Mouse (Mus musculus) MEL (cell line): Measurements from ENCODE around the gene Sepsecs. TPM values are rescaled to one million over a fixed set of nuclear protein-coding genes. Genes with fewer than 3 reads are reported as not detected.

Experiments used
- DNase-seq: peaks from one replicate; pipeline ENCODE4 v3.0.0; 2011; ENCODE audit warnings: low read depth, low spot score
- H3K27ac ChIP-seq: 2 replicates; pipeline ENCODE4 v1.5.1; 2012; ENCODE audit warnings: low read depth, mild to moderate bottlenecking, control low read depth, low read length, moderate library complexity; ENCODE audit not compliant: control insufficient read depth
- H3K27me3 ChIP-seq, 2 experiments: fragments of 150-350 bp in 1 of 2; sonication (generic) in 1 of 2; 2 replicates each; pipeline ENCODE4 v1.6.1; 2012; ENCODE audit warnings: low read length in 2 of 2, mild to moderate bottlenecking in 2 of 2, improper control_type of control experiment in 1 of 2, moderate library complexity in 1 of 2; ENCODE audit not compliant: insufficient read depth in 2 of 2, control insufficient read depth in 1 of 2
- H3K36me3 ChIP-seq, 2 experiments: 2 replicates each; pipeline ENCODE4 v1.6.1; 2012 to 2014; ENCODE audit warnings: low read length in 2 of 2, improper control_type of control experiment in 1 of 2, inconsistent platforms in 1 of 2, mild to moderate bottlenecking in 1 of 2; ENCODE audit not compliant: insufficient read depth in 2 of 2, control insufficient read depth in 1 of 2
- H3K4me1 ChIP-seq, 2 experiments: fragments of 150-350 bp in 1 of 2; sonication (generic) in 1 of 2; 2 replicates each; pipeline ENCODE4 v1.6.1; 2012; ENCODE audit warnings: low read length in 2 of 2, improper control_type of control experiment in 1 of 2, mild to moderate bottlenecking in 1 of 2; ENCODE audit not compliant: insufficient read depth in 2 of 2, control insufficient read depth in 1 of 2
- H3K4me3 ChIP-seq, 2 experiments: fragments of 150-350 bp in 1 of 2; sonication (generic) in 1 of 2; 2 replicates each; pipeline ENCODE4 v1.5.1; 2012; ENCODE audit warnings: low read depth in 2 of 2, low read length in 2 of 2, mild to moderate bottlenecking in 2 of 2, moderate library complexity in 2 of 2, control low read depth in 1 of 2, improper control_type of control experiment in 1 of 2; ENCODE audit not compliant: control insufficient read depth in 1 of 2, insufficient read depth in 1 of 2
- H3K79me2 ChIP-seq: 2 replicates; pipeline ENCODE4 v1.6.1; 2012; ENCODE audit warnings: mild to moderate bottlenecking, low read length, moderate library complexity; ENCODE audit not compliant: control insufficient read depth, poor library complexity, insufficient read depth
- H3K9ac ChIP-seq: 2 replicates; pipeline ENCODE4 v1.6.1; 2012; ENCODE audit warnings: low read depth, mild to moderate bottlenecking, control low read depth, low read length, moderate library complexity; ENCODE audit not compliant: control insufficient read depth, poor library complexity, severe bottlenecking
- H3K9me3 ChIP-seq: fragments of 150-350 bp; sonication (generic); replicated peaks from 2 replicates; pipeline ENCODE4 v1.6.1; 2012; ENCODE audit warnings: mild to moderate bottlenecking, low read length, improper control_type of control experiment, moderate library complexity; ENCODE audit not compliant: insufficient read depth
- CHD1 ChIP-seq: IDR thresholded peaks from 2 replicates; pipeline ENCODE4 v1.6.1; 2012; ENCODE audit warnings: low read depth, mild to moderate bottlenecking, inconsistent platforms, low read length, improper control_type of control experiment
- CHD2 ChIP-seq: IDR thresholded peaks from 2 replicates; pipeline ENCODE4 v1.6.1; 2011; ENCODE audit warnings: low read length, improper control_type of control experiment
- CTCF ChIP-seq, 3 experiments: IDR thresholded peaks in 2 of 3; conservative IDR thresholded peaks in 1 of 3; 2 replicates each; pipeline ENCODE4 v1.5.1; 2011 to 2012; ENCODE audit warnings: low read length in 3 of 3, low read depth in 2 of 3, mild to moderate bottlenecking in 2 of 3, improper control_type of control experiment in 1 of 3, inconsistent platforms in 1 of 3, mixed read lengths in 1 of 3, moderate library complexity in 1 of 3; ENCODE audit not compliant: control insufficient read depth in 1 of 3, insufficient read depth in 1 of 3, poor library complexity in 1 of 3, severe bottlenecking in 1 of 3
- ELF1 ChIP-seq: IDR thresholded peaks from 2 replicates; pipeline ENCODE4 v1.6.1; 2014; ENCODE audit warnings: low read depth, mild to moderate bottlenecking, inconsistent platforms, low read length, improper control_type of control experiment, moderate library complexity
- EP300 ChIP-seq, 2 experiments: IDR thresholded peaks; 2 replicates each; pipeline ENCODE4 v1.6.1; 2011; ENCODE audit warnings: improper control_type of control experiment in 2 of 2, low read length in 2 of 2, low read depth in 1 of 2, mild to moderate bottlenecking in 1 of 2
- GATA1 ChIP-seq: IDR thresholded peaks from 2 replicates; pipeline ENCODE4 v1.6.1; 2011; ENCODE audit warnings: low read depth, low read length, improper control_type of control experiment
- HCFC1 ChIP-seq: IDR thresholded peaks from 2 replicates; pipeline ENCODE4 v1.6.1; 2012; ENCODE audit warnings: low read depth, mild to moderate bottlenecking, inconsistent platforms, low read length, improper control_type of control experiment, moderate library complexity
- KAT2A ChIP-seq: conservative IDR thresholded peaks from 2 replicates; pipeline ENCODE4 v1.6.1; 2012; ENCODE audit warnings: low read depth, low read length, improper control_type of control experiment, inconsistent platforms
- MAX ChIP-seq: IDR thresholded peaks from 2 replicates; pipeline ENCODE4 v1.6.1; 2011; ENCODE audit warnings: low read length, improper control_type of control experiment
- MAZ ChIP-seq: IDR thresholded peaks from 2 replicates; pipeline ENCODE4 v1.6.1; 2012; ENCODE audit warnings: low read depth, mild to moderate bottlenecking, inconsistent platforms, low read length, improper control_type of control experiment
- MEF2A ChIP-seq: IDR thresholded peaks from 2 replicates; pipeline ENCODE4 v1.6.1; 2014; ENCODE audit warnings: low read depth, mild to moderate bottlenecking, inconsistent platforms, low read length, improper control_type of control experiment; ENCODE audit not compliant: poor library complexity, insufficient replicate concordance, severe bottlenecking; ENCODE audit errors: extremely low read depth
- MXI1 ChIP-seq: IDR thresholded peaks from 2 replicates; pipeline ENCODE4 v1.6.1; 2011; ENCODE audit warnings: mild to moderate bottlenecking, low read depth, low read length, improper control_type of control experiment
- MYB ChIP-seq: IDR thresholded peaks from 2 replicates; pipeline ENCODE4 v1.6.1; 2011; ENCODE audit warnings: mild to moderate bottlenecking, low read depth, low read length, improper control_type of control experiment
- MYC ChIP-seq: IDR thresholded peaks from 2 replicates; pipeline ENCODE4 v1.6.1; 2011; ENCODE audit warnings: low read depth, mild to moderate bottlenecking, low read length, improper control_type of control experiment, moderate library complexity
- NELFE ChIP-seq: IDR thresholded peaks from 2 replicates; pipeline ENCODE4 v1.6.1; 2011; ENCODE audit warnings: low read depth, low read length, improper control_type of control experiment
- NRF1 ChIP-seq: IDR thresholded peaks from 2 replicates; pipeline ENCODE4 v1.6.1; 2014; ENCODE audit warnings: low read depth, mild to moderate bottlenecking, inconsistent platforms, low read length, improper control_type of control experiment, moderate library complexity; ENCODE audit not compliant: poor library complexity, insufficient read depth, severe bottlenecking
- POLR2A ChIP-seq, 2 experiments: IDR thresholded peaks; 2 replicates each; pipeline ENCODE4 v1.6.1; 2011 to 2012; ENCODE audit warnings: low read length in 2 of 2, mild to moderate bottlenecking in 2 of 2, control low read depth in 1 of 2, improper control_type of control experiment in 1 of 2, low read depth in 1 of 2, moderate library complexity in 1 of 2; ENCODE audit not compliant: control insufficient read depth in 1 of 2, insufficient read depth in 1 of 2, poor library complexity in 1 of 2
- POLR2AphosphoS2 ChIP-seq: IDR thresholded peaks from 2 replicates; pipeline ENCODE4 v1.6.1; 2011; ENCODE audit warnings: low read length, improper control_type of control experiment
- POLR2AphosphoS5 ChIP-seq: IDR thresholded peaks from 2 replicates; pipeline ENCODE4 v1.6.1; 2012; ENCODE audit warnings: low read depth, borderline replicate concordance, mild to moderate bottlenecking, inconsistent platforms, low read length, moderate library complexity, mixed read lengths
- RAD21 ChIP-seq: IDR thresholded peaks from 2 replicates; pipeline ENCODE4 v1.6.1; 2011; ENCODE audit warnings: mild to moderate bottlenecking, low read depth, low read length, improper control_type of control experiment
- RCOR1 ChIP-seq: IDR thresholded peaks from 2 replicates; pipeline ENCODE4 v1.6.1; 2012; ENCODE audit warnings: low read depth, mild to moderate bottlenecking, inconsistent platforms, low read length, improper control_type of control experiment
- SIN3A ChIP-seq: IDR thresholded peaks from 2 replicates; pipeline ENCODE4 v1.6.1; 2012; ENCODE audit warnings: low read length, improper control_type of control experiment, inconsistent platforms
- SMC3 ChIP-seq: IDR thresholded peaks from 2 replicates; pipeline ENCODE4 v1.6.1; 2011; ENCODE audit warnings: low read depth, low read length, improper control_type of control experiment
- TAL1 ChIP-seq: IDR thresholded peaks from 2 replicates; pipeline ENCODE4 v1.6.1; 2012; ENCODE audit warnings: mild to moderate bottlenecking, inconsistent platforms, low read length, moderate library complexity, mixed read lengths
- TBP ChIP-seq: IDR thresholded peaks from 2 replicates; pipeline ENCODE4 v1.8.0; 2011; ENCODE audit warnings: low read depth, low read length, improper control_type of control experiment
- TCF12 ChIP-seq: IDR thresholded peaks from 2 replicates; pipeline ENCODE4 v1.6.1; 2014; ENCODE audit warnings: low read depth, mild to moderate bottlenecking, inconsistent platforms, low read length, improper control_type of control experiment, moderate library complexity
- UBTF ChIP-seq: IDR thresholded peaks from 2 replicates; pipeline ENCODE4 v1.6.1; 2012; ENCODE audit warnings: low read depth, mild to moderate bottlenecking, inconsistent platforms, low read length, improper control_type of control experiment, moderate library complexity, borderline replicate concordance; ENCODE audit not compliant: insufficient read depth
- ZC3H11A ChIP-seq: IDR thresholded peaks from 2 replicates; pipeline ENCODE4 v1.6.1; 2012; ENCODE audit warnings: low read depth, mild to moderate bottlenecking, inconsistent platforms, low read length, improper control_type of control experiment
- ZKSCAN1 ChIP-seq: IDR thresholded peaks from 2 replicates; pipeline ENCODE4 v1.6.1; 2012; ENCODE audit warnings: low read depth, mild to moderate bottlenecking, inconsistent platforms, low read length, improper control_type of control experiment, moderate library complexity
- ZMIZ1 ChIP-seq: IDR thresholded peaks from 2 replicates; pipeline ENCODE4 v1.6.1; 2012; ENCODE audit warnings: low read depth, mild to moderate bottlenecking, inconsistent platforms, low read length, improper control_type of control experiment, moderate library complexity
- ZNF384 ChIP-seq: IDR thresholded peaks from 2 replicates; pipeline ENCODE4 v1.6.1; 2012; ENCODE audit warnings: low read depth, mild to moderate bottlenecking, inconsistent platforms, low read length, improper control_type of control experiment
- polyA plus RNA-seq, 2 experiments: library from polyadenylated mRNA; stranded (reverse) in 1 of 2; unstranded in 1 of 2; fragments of >175 nt in 1 of 2; fragments of >200 nt in 1 of 2; gene quantifications; 2 replicates each; pipeline versions ENCODE4 v1.2.1 to v1.2.4; 2012; ENCODE audit warnings: low replicate concordance in 2 of 2, low read depth in 1 of 2; ENCODE audit not compliant: insufficient read length in 2 of 2, insufficient read depth in 1 of 2, missing spikeins in 1 of 2
- total RNA-seq: library from RNA; depleted of rRNA; stranded (reverse); fragments of 300-350 nt; gene quantifications from 2 replicates; pipeline ENCODE4 v1.2.3, GENCODE M21; 2012

Gene Sepsecs
- total and polyA plus RNA-seq, 3 experiments, result 11.8 to 12.2 TPM; not detected in 1

GRCm38 (mm10) chr5:52636025-52636755, 33.3 kb downstream of the Sepsecs start (continued):
- TF ChIP-seq MAX (no peak), POLR2A (IDR thresholded peaks at IDR 0.05; ENCODE audit: control insufficient read depth in 1 of 2, insufficient read depth in 1 of 2, low read depth in 1 of 2, low read length in 2 of 2, poor library complexity in 1 of 2) (no peak), HCFC1 (no peak), NELFE (no peak), ELF1 (peak; percentile 47; the same call in 1 of the 2 replicates), ZMIZ1 (no peak), TCF12 (peak; percentile 66; the same call in 1 of the 2 replicates)

DNA sequence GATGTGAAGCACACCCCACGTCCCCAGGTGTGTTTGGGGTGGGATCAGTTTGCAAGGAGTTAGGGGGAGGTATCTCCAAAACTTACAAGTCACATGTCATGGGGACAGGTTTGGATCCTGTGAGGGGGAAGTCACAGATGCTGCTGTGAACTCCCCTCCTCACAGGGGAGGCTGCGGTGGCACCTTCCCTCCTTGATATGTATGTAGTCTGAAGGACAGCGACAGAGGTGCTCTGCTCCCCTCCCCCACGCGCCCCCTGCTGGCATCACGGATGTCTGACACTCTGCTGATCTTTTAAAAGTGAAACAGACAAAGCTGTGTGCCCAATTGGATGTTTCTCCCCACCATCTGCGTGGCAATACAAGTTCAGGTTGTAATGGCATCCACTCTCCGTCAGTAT, 35.5 kb downstream of the Sepsecs start:
- Histone ChIP-seq H3K27me3 (no peaks in the 10 kb centered on the region), H3K4me1 (peaks cover 7 to 10% of the 10 kb centered on the region in 2 experiments), H3K9ac (peak overlapping the region; percentile 23), H3K27ac (no peak overlapping the region), H3K4me3 (peak overlapping the region; percentile 40 to 55; a peak in 3 of 4 replicates), H3K36me3 (peaks cover 0 to 12% of the 10 kb centered on the region in 2 experiments; a peak in 2 of 4 replicates), H3K9me3 (no peaks in the 10 kb centered on the region), H3K79me2 (no peaks in the 10 kb centered on the region)
- DNase-seq, result peak; percentile 71
- TF ChIP-seq MYC, result no peak
- no peak for TF ChIP-seq GATA1
- no peak for TF ChIP-seq HCFC1
- TF ChIP-seq RAD21, result peak; percentile 50
- no peak for TF ChIP-seq MAZ
- TF ChIP-seq MXI1, result no peak
- peak; percentile 68 to 76 (median 76) for TF ChIP-seq CTCF (IDR thresholded peaks at IDR 0.05 in 2 of 3, conservative IDR thresholded peaks at IDR 0.05 in 1 of 3; ENCODE audit: control insufficient read depth in 1 of 3, insufficient read depth in 1 of 3, low read depth in 2 of 3, low read length in 3 of 3, poor library complexity in 1 of 3, severe bottlenecking in 1 of 3)
- no peak for TF ChIP-seq CHD1
- no peak for TF ChIP-seq NRF1
- peak; percentile 40; the same call in 1 of the 2 replicates for TF ChIP-seq ZC3H11A
- TF ChIP-seq POLR2AphosphoS2, result no peak
- TF ChIP-seq RCOR1, result no peak
- no peak for TF ChIP-seq KAT2A
- TF ChIP-seq SMC3, result peak; percentile 74
- TF ChIP-seq CHD2, result no peak
- no peak for TF ChIP-seq POLR2AphosphoS5
- no peak for TF ChIP-seq ZKSCAN1
- TF ChIP-seq UBTF, result no peak
- no peak for TF ChIP-seq SIN3A
- no peak for TF ChIP-seq TBP
- TF ChIP-seq EP300 (IDR thresholded peaks at IDR 0.05; ENCODE audit: low read depth in 1 of 2, low read length in 2 of 2), result no peak
- TF ChIP-seq ELF1, result no peak
- no peak for TF ChIP-seq MYB
- TF ChIP-seq ZNF384, result no peak
- no peak for TF ChIP-seq TAL1
- TF ChIP-seq MEF2A, result no peak
- TF ChIP-seq TCF12, result no peak
